In the genomic region with DNA sequence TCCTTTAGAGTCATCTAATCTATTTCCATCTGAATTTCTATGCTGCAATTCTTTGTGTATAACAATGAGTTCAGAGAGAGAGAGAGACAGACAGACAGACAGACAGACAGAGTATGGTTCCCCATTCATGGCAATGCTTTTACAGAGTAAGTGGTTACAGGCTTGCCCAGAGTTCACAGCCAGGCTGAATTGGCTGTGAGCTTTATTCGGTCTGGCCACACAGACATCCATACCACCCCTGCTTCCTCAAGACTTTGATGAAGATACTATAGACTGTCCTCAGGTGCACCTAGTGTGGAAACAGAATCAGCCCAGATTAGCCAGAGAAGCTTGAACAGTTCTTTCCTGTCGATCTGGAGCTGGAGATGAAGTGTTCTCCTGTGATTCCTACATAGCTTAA, we compare ENCODE assay signal across 9 mouse cellular contexts. TPM values are rescaled to one million over a fixed set of nuclear protein-coding genes. Genes with fewer than 3 reads are reported as not detected.
DNase-seq lines count a peak whose midpoint lies in the region; ATAC-seq and TF ChIP-seq lines count a peak whose summit lies in the region.
"Had no signal": no experiment of that assay in that cellular context is flagged by ENCODE, and none has a peak within 500 bp of the region (broad histone marks: within the 10 kb centered on the region; RNA-seq: fewer than 3 reads in every experiment).

No protein-coding gene starts in this region.

- TF ChIP-seq CTCF in cortical plate, adult 2 months (IDR thresholded peaks at IDR 0.05; ENCODE audit: extremely low read depth, insufficient read depth, low read length) = no peak

- no peak for TF ChIP-seq POLR2A in cortical plate, adult 2 months (IDR thresholded peaks at IDR 0.05; ENCODE audit: extremely low read depth, insufficient read depth, low read length)

- peaks cover 13 to 22% of the 10 kb centered on the region in 2 experiments for H3K4me1 ChIP-seq in heart, embryonic 14.5 days (ENCODE audit: control insufficient read depth in 2 of 2, insufficient read depth in 2 of 2, low read length in 2 of 2)
- H3K4me1 ChIP-seq in cortical plate, adult 2 months (ENCODE audit: control insufficient read depth, insufficient read depth, low read length) = peaks cover 3% of the 10 kb centered on the region; the same call in 1 of the 2 replicates
- peaks cover 10% of the 10 kb centered on the region for H3K4me1 ChIP-seq in hindbrain, embryonic 15.5 days (replicated peaks)
- H3K4me1 ChIP-seq in midbrain, embryonic 15.5 days = peaks cover 9% of the 10 kb centered on the region

- H3K4me2 ChIP-seq in heart, embryonic 14.5 days (ENCODE audit: low read length) = peak overlapping the region; percentile 74
- peak overlapping the region; percentile 67 for H3K4me2 ChIP-seq in hindbrain, embryonic 15.5 days
- H3K4me2 ChIP-seq in midbrain, embryonic 15.5 days = peak overlapping the region; percentile 55

- peaks cover 42% of the 10 kb centered on the region for H3K36me3 ChIP-seq in heart, embryonic 14.5 days (ENCODE audit: control insufficient read depth, insufficient read depth, low read length)
- peaks cover 8% of the 10 kb centered on the region; the same call in 1 of the 2 replicates for H3K36me3 ChIP-seq in hindbrain, embryonic 15.5 days
- H3K36me3 ChIP-seq in midbrain, embryonic 15.5 days (replicated peaks) = 0 out of 2 replicates have a peak, but pooled peaks cover 2% of the 10 kb centered on the region
- H3K36me3 ChIP-seq: G1E had no signal

- no peaks in the 10 kb centered on the region for H3K9me3 ChIP-seq in heart, embryonic 14.5 days (ENCODE audit: control insufficient read depth, low read length)
- H3K9me3 ChIP-seq in hindbrain, embryonic 15.5 days = no peaks in the 10 kb centered on the region
- no peaks in the 10 kb centered on the region for H3K9me3 ChIP-seq in midbrain, embryonic 15.5 days
- H3K9me3 ChIP-seq: G1E had no signal

- peak overlapping the region; percentile 79 for H3K9ac ChIP-seq in heart, embryonic 14.5 days (ENCODE audit: low read length)
- peak overlapping the region; percentile 51 for H3K9ac ChIP-seq in hindbrain, embryonic 15.5 days
- peak overlapping the region; percentile 49 for H3K9ac ChIP-seq in midbrain, embryonic 15.5 days

- no peak for ATAC-seq in heart, embryonic 14.5 days (ENCODE audit: insufficient number of reproducible peaks, insufficient read depth, low FRiP score, low read depth)
- ATAC-seq in hindbrain, embryonic 15.5 days (ENCODE audit: low FRiP score, low read depth) = no peak
- ATAC-seq in midbrain, embryonic 15.5 days (replicated peaks) = no peak

- H3K27ac ChIP-seq in heart, embryonic 14.5 days (replicated peaks in 1 of 2; ENCODE audit: control insufficient read depth in 1 of 2, insufficient read depth in 1 of 2, low read depth in 2 of 2, low read length in 2 of 2) = peak overlapping the region in 1 of 2 experiments; percentile 68; a peak in 1 of 4 replicates
- no peak overlapping the region for H3K27ac ChIP-seq in cortical plate, adult 2 months (ENCODE audit: insufficient read depth, low read length)
- H3K27ac ChIP-seq in hindbrain, embryonic 15.5 days (replicated peaks) = peak overlapping the region; percentile 87
- H3K27ac ChIP-seq in midbrain, embryonic 15.5 days = peak overlapping the region; percentile 95

- no peaks in the 10 kb centered on the region for H3K27me3 ChIP-seq in heart, embryonic 14.5 days (ENCODE audit: control insufficient read depth, insufficient read depth, low read length)
- H3K27me3 ChIP-seq in hindbrain, embryonic 15.5 days = no peaks in the 10 kb centered on the region
- H3K27me3 ChIP-seq in midbrain, embryonic 15.5 days (replicated peaks) = no peaks in the 10 kb centered on the region

- WGBS in heart, embryonic 14.5 days = 87% methylated on average over 2 of the region's 2 CpGs
- WGBS in hindbrain, embryonic 15.5 days = 82% methylated on average over 2 of the region's 2 CpGs
- WGBS in midbrain, embryonic 15.5 days = 81% methylated on average over 2 of the region's 2 CpGs

- H3K4me3 ChIP-seq in heart, embryonic 14.5 days (ENCODE audit: control insufficient read depth in 1 of 2, insufficient read depth in 1 of 2, low read depth in 1 of 2, low read length in 2 of 2) = peak overlapping the region in 1 of 2 experiments; percentile 51; a peak in 2 of 4 replicates
- peak overlapping the region; percentile 64 for H3K4me3 ChIP-seq in cortical plate, adult 2 months (ENCODE audit: insufficient read depth, low read length)
- peak overlapping the region; percentile 50 for H3K4me3 ChIP-seq in hindbrain, embryonic 15.5 days
- H3K4me3 ChIP-seq in midbrain, embryonic 15.5 days = peak overlapping the region; percentile 59

- no peak for DNase-seq in heart, adult 11 months
- no peak for DNase-seq in urinary bladder, adult 18-20 months (ENCODE audit: low spot score in 2 of 2)
- no peak for DNase-seq in frontal cortex, postnatal 10 days (ENCODE audit: low spot score in 2 of 2)
- DNase-seq in adrenal gland, postnatal 4 days (ENCODE audit: low spot score in 2 of 2) = no peak

RNA-seq across cellular contexts. Expression of a gene that starts 10.9 kb away (rescaled TPM):
- 9.6 and 10.0 TPM in 2 replicates for polyA plus RNA-seq in heart, embryonic 14.5 days (2014; fragmentation: Nextera tagmentation; extraction: Ambion mirVana)
- 16.3 and 18.3 TPM in 2 replicates for polyA plus RNA-seq in cortical plate, adult 2 months (2012; rRNA removed)
- polyA plus RNA-seq in hindbrain, embryonic 15.5 days (2015; fragmentation: Nextera tagmentation; extraction: Ambion mirVana) = 6.9 and 8.0 TPM in 2 replicates
- 7.6 and 8.5 TPM in 2 replicates for polyA plus RNA-seq in midbrain, embryonic 15.5 days (2015; fragmentation: Nextera tagmentation; extraction: Ambion mirVana)
- total RNA-seq in adrenal gland, postnatal 4 days (2021) = 10 to 100 TPM; 28.0 to 28.4 TPM
- total RNA-seq: G1E had no signal
- polyA plus RNA-seq: G1E had no signal
